Mouse (Mus musculus): Measurements from ENCODE around the gene Dhx58. TPM values are rescaled to one million over a fixed set of nuclear protein-coding genes. Genes with fewer than 3 reads are reported as not detected.

The Dhx58 gene
- total RNA-seq, 2 experiments from 2014 or later: 0.77 to 1.2 TPM

- no peak for DNase-seq
Observed at GRCm38 (mm10) chr11:100722493-100723028, 18.5 kb upstream of the Dhx58 start.

GRCm38 (mm10) chr11:100721776-100722492 is 17.9 kb upstream of the Dhx58 start:
- no peak for DNase-seq

GRCm38 (mm10) chr11:100721254-100721653 is 17.2 kb upstream of the Dhx58 start:
- no peak for DNase-seq

GRCm38 (mm10) chr11:100720345-100720744 is 16.3 kb upstream of the Dhx58 start:
- DNase-seq: no peak

GRCm38 (mm10) chr11:100719893-100720292 is 15.8 kb upstream of the Dhx58 start:
- no peak for DNase-seq

- DNase-seq: no peak
Observed at GRCm38 (mm10) chr11:100719312-100719711, 15.2 kb upstream of the Dhx58 start.

- DNase-seq: no peak
Observed at GRCm38 (mm10) chr11:100718866-100719265, 14.8 kb upstream of the Dhx58 start.

GRCm38 (mm10) chr11:100718462-100718861 is 14.4 kb upstream of the Dhx58 start:
- no peak for DNase-seq

GRCm38 (mm10) chr11:100716649-100717048 is 12.6 kb upstream of the Dhx58 start:
- no peak for DNase-seq

- DNase-seq: no peak
Observed at GRCm38 (mm10) chr11:100714948-100715347, 10.9 kb upstream of the Dhx58 start.

GRCm38 (mm10) chr11:100714534-100714915 is 10.5 kb upstream of the Dhx58 start:
- DNase-seq: peak; percentile 64

- DNase-seq: peak; percentile 69
Observed at GRCm38 (mm10) chr11:100713735-100714533, 9.9 kb upstream of the Dhx58 start, which contains the start of gene Hspb9. TSS of gene Hspb9 (plus strand) at chr11:100713850.

GRCm38 (mm10) chr11:100713174-100713573 is 9.1 kb upstream of the Dhx58 start:
- no peak for DNase-seq

GRCm38 (mm10) chr11:100711783-100712615 is 7.9 kb upstream of the Dhx58 start, which contains the start of gene Kat2a:
TSS of gene Kat2a (minus strand) at chr11:100712465.
- peak; percentile 80 for DNase-seq

- no peak for DNase-seq
Observed at GRCm38 (mm10) chr11:100710977-100711376, 6.9 kb upstream of the Dhx58 start.

- DNase-seq: no peak
Observed at GRCm38 (mm10) chr11:100710528-100710927, 6.5 kb upstream of the Dhx58 start.

GRCm38 (mm10) chr11:100709201-100709810 is 5.2 kb upstream of the Dhx58 start:
- no peak for DNase-seq

GRCm38 (mm10) chr11:100705095-100705747 is 1.1 kb upstream of the Dhx58 start:
- no peak for DNase-seq

GRCm38 (mm10) chr11:100703366-100703765 is 705 bp downstream of the Dhx58 start:
- DNase-seq: no peak

- DNase-seq: no peak
Observed at GRCm38 (mm10) chr11:100702906-100703305, 1.2 kb downstream of the Dhx58 start.

Data from gastrocnemius, postnatal 25 days (tissue).